Mouse (Mus musculus) frontal cortex, adult (tissue): ENCODE measurements around the gene Prkab2.

Experiments
- ATAC-seq: cut with Nextera tagmentation; 2 replicates; pipeline ENCODE4 v1.9.2; 2017; ENCODE audit warnings: mild to moderate bottlenecking, moderate library complexity, mixed read lengths; ENCODE audit not compliant: low TSS enrichment

Prkab2 gene

DNA sequence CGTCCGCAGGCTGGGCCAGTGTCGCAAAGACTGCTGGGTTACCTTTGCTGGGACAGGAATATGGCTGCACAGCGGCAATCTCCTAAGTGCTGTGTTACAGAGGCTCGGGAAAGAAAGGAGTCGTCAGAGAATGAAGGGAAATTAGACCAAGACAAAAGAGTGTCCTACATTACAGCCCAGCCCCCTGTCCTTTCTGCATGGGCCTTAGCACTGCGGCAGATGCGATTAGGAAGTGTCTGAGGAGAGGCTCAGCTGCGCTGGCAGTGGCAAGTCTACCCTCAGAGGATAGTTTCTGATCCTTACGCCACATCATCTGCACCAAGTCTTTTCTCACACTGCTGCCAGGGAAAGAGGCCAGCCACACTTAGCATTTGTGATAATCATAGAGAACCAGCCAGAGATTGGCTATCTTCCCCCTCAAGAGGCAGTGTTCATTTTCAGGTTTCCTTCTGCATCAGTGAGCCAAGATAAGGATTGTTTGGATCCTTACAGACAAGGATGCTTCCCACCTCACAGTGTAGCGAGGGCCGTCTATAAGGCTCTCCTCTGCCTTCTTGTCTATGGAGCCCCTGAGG, 33.5 kb downstream of the Prkab2 start:
- peak; percentile 75 for ATAC-seq

DNA sequence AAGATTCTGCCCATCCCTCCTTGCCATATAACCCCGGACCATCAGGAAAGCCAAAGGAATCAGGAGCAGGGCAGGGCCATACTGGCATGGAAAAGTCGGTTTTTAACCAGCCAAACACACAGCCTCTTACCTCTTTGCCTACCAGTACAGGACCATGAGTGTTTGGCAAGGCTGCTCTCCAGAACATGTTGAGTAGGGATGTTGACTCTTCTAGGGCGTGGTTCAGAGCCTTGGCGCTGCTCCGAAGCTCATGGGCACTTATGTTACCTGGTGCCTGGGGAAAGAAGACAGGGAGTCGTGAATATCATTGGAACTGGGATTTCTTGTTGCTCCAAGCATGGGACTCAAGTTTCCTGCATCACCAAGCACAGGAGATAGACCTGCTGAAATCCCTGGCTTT, 35.8 kb downstream of the Prkab2 start:
- no peak for ATAC-seq

DNA sequence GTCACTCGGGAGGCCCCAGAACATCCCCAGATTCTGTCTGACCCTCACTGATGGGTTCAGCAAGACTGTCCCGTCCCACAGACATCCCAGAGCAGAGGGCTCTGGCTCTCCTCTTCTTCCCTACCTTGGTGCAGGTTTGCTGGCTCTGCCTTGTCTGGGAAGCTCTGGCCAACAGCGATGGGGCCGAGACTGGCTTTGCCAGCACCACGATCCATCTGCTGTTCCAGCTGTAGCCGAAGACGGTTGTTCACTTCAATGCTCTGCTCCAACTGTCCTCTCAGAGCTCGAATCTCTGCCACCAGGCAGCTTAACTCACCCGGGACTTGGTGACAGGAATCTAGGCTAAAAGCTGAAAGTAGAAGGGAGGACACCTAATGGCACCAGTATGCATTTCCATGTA, 38.9 kb downstream of the Prkab2 start:
- no peak for ATAC-seq

GRCm38 (mm10) chr3:97697291-97697690, 39.3 kb downstream of the Prkab2 start:
- ATAC-seq, result no peak

- no peak for ATAC-seq
Observed at GRCm38 (mm10) chr3:97699061-97699460, 41.1 kb downstream of the Prkab2 start.

- no peak for ATAC-seq
Observed at GRCm38 (mm10) chr3:97701198-97701597, 43.2 kb downstream of the Prkab2 start.

DNA sequence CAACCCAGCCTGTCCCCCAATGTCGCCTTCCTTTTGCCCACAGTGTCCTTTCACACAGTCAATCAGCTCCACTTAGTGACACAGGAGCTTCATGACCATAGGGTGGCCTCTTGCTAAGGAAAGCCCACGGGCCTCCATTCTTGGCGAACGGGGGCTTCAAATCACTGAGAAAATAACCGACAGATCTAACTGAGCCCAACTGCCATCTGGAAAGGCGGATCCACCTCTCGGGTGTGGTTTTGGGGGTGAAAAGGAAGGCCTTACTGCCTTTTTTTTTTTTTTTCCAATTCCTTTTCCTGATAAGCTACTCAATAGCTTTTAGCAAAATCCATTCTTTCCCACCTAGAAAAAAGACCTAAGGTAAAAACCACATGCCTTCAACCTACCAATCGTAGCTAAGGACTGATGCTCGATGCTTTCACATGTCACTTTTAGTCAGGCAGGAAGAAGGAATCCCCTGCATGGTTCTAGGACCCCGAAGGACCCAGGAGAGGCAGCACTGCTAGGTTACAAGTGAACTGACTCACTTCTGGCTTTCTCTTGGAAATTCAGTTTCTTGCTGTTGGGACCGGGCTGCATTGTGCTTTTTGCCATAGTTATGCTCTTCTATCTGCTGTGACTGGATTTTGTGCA, 44.6 kb downstream of the Prkab2 start:
- ATAC-seq, result no peak

- ATAC-seq, result peak; percentile 71
Observed at GRCm38 (mm10) chr3:97705508-97705907, 47.5 kb downstream of the Prkab2 start.

GRCm38 (mm10) chr3:97706561-97706960, 48.6 kb downstream of the Prkab2 start:
- ATAC-seq, result no peak

- no peak for ATAC-seq
Observed at GRCm38 (mm10) chr3:97710134-97710533, 52.1 kb downstream of the Prkab2 start.

DNA sequence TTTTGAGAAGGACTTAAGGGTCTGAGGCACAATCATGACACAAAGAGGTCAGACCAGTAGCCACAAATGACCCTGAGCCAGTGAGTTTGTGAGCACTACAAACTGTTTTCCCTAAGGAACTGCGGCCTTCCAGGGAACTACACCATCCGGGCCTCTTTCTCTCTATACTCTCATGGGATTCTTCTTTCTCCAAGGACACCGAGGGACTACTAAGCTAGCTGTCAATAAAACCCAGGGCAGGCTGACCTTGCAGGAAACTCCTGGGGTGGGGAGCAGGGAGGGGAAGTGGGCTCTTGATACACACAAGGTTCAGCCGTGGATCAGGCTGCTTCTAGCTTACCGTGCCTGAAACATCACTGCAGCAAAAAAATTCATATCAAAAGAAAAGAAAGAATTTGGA, 52.9 kb downstream of the Prkab2 start:
- no peak for ATAC-seq

- no peak for ATAC-seq
Observed at GRCm38 (mm10) chr3:97715922-97716321, 57.9 kb downstream of the Prkab2 start.

DNA sequence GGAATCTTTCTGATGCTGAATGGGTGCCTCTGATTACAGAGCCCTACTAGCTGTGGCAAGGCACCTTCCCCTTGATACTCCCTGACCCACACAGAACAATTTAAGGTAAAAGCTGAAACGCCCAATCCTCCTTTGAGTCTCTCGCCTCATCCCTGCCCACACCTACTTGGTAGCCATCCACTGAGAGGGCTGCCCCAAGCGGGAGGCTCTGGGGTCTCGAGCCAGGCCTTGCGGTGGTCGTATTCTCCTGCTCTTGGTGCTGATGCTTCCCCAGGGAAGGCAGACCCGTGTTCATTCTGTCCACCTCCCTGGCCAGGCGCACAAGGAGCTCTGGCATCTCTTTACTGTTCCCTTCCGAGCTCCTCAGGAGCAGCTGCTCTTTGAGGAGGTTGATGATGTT, 61.1 kb downstream of the Prkab2 start:
- no peak for ATAC-seq
